In genomic region chr11:103354033-103354432, GRCm38 (mm10) we compare ENCODE assay signal across 26 mouse cellular contexts. TPM values are rescaled to one million over a fixed set of nuclear protein-coding genes. Genes with fewer than 3 reads are reported as not detected.
DNase-seq lines count a peak whose midpoint lies in the region; ATAC-seq and TF ChIP-seq lines count a peak whose summit lies in the region.
"Had no signal": no experiment of that assay in that cellular context is flagged by ENCODE, and none has a peak within 500 bp of the region (broad histone marks: within the 10 kb centered on the region; RNA-seq: fewer than 3 reads in every experiment).

No protein-coding gene starts in this region.

- no peak for ATAC-seq in kidney, embryonic 15.5 days (replicated peaks; ENCODE audit: low FRiP score)
- ATAC-seq in hematopoietic stem cell, adult 5-6 weeks (replicated peaks in 1 of 2; ENCODE audit: insufficient read depth in 1 of 2, low FRiP score in 2 of 2, low TSS enrichment in 1 of 2, low read depth in 1 of 2, poor library complexity in 2 of 2, severe bottlenecking in 2 of 2): peak; percentile 67 to 79; a peak in 3 of 4 replicates
- ATAC-seq: forebrain, postnatal 0 days; hindbrain, embryonic 16.5 days; liver, embryonic 12.5 days; liver, postnatal 0 days had no signal

- peaks cover 8% of the 10 kb centered on the region for H3K9me3 ChIP-seq in kidney, embryonic 15.5 days (replicated peaks)
- peaks cover 30% of the 10 kb centered on the region for H3K9me3 ChIP-seq in CH12.LX (replicated peaks; ENCODE audit: low read length)

- H3K4me3 ChIP-seq in kidney, embryonic 15.5 days (replicated peaks): no peak overlapping the region
- no peak overlapping the region for H3K4me3 ChIP-seq in CH12.LX (replicated peaks in 1 of 3; ENCODE audit: low read depth in 2 of 3, low read length in 2 of 3, poor library complexity in 1 of 3)
- H3K4me3 ChIP-seq: embryonic facial prominence, embryonic 13.5 days; heart, adult 2 months; heart, embryonic 12.5 days; liver, embryonic 12.5 days had no signal

- no peak for TF ChIP-seq POLR2A in CH12.LX (IDR thresholded peaks at IDR 0.05; ENCODE audit: low read depth, low read length)

- H3K36me3 ChIP-seq in kidney, embryonic 15.5 days: peaks cover 16% of the 10 kb centered on the region
- peaks cover 4 to 32% of the 10 kb centered on the region in 2 experiments for H3K36me3 ChIP-seq in CH12.LX (replicated peaks in 1 of 2; ENCODE audit: control insufficient read depth in 1 of 2, insufficient read depth in 1 of 2, low read length in 1 of 2)
- peaks cover 1% of the 10 kb centered on the region; the same call in 1 of the 2 replicates for H3K36me3 ChIP-seq in splenic B cell, adult 2 months (ENCODE audit: control insufficient read depth, insufficient read depth, low read length, poor library complexity, severe bottlenecking)
- H3K36me3 ChIP-seq: embryonic facial prominence, embryonic 13.5 days had no signal

- no peak for DNase-seq in kidney, adult 9 months
- DNase-seq in CH12.LX (ENCODE audit: extremely low read depth): peak; percentile 93
- peak; percentile 58 for DNase-seq in splenic B cell, adult 2 months (ENCODE audit: low read depth, low spot score)
- DNase-seq in right cerebral cortex, postnatal 10 days (ENCODE audit: low spot score in 2 of 2): no peak
- DNase-seq in spleen, adult 12 weeks (ENCODE audit: low spot score): no peak
- DNase-seq: adrenal gland, postnatal 10 days; cerebellum, adult 11 months; cerebellum, adult 9-10 months; cerebellum, postnatal 36 days; embryo, embryonic 11 days; forebrain, postnatal 0 days; heart, adult 2 months; heart, postnatal 14 days; kidney, postnatal 4 days; layer of hippocampus, postnatal 36 days; left cerebral cortex, postnatal 4 days; liver, postnatal 0 days; midbrain, embryonic 14.5 days; thymus, postnatal 14 days had no signal

- H3K9ac ChIP-seq in kidney, embryonic 15.5 days: no peak overlapping the region
- no peak overlapping the region for H3K9ac ChIP-seq in CH12.LX (ENCODE audit: insufficient read depth, low read depth)
- H3K9ac ChIP-seq: embryonic facial prominence, embryonic 13.5 days; forebrain, postnatal 0 days; heart, embryonic 12.5 days; liver, embryonic 12.5 days; liver, postnatal 0 days had no signal

- dilution Hi-C loops in CH12.LX (cut with MboI; ENCODE audit: extremely low pct_ligation_motif_present, extremely low pct_unique_long_range_greater_than_20kb, low sequenced_read_pairs): no loop called here

- 0 out of 2 replicates have a peak, but pooled peaks cover 5% of the 10 kb centered on the region for H3K27me3 ChIP-seq in kidney, embryonic 15.5 days
- no peaks in the 10 kb centered on the region for H3K27me3 ChIP-seq in CH12.LX (replicated peaks)
- H3K27me3 ChIP-seq in splenic B cell, adult 2 months (ENCODE audit: control insufficient read depth, insufficient read depth, low read length, poor library complexity, severe bottlenecking): no peaks in the 10 kb centered on the region

- peak overlapping the region; percentile 28; the same call in 1 of the 2 replicates for H3K27ac ChIP-seq in kidney, embryonic 15.5 days
- H3K27ac ChIP-seq in CH12.LX (ENCODE audit: insufficient read depth, low read depth): peak overlapping the region; percentile 27; the same call in 1 of the 2 replicates
- H3K27ac ChIP-seq: heart, adult 2 months; liver, embryonic 12.5 days; macrophage had no signal

- WGBS in kidney, embryonic 15.5 days: 65% methylated on average over 3 of the region's 3 CpGs

- H3K4me2 ChIP-seq in kidney, embryonic 15.5 days: no peak overlapping the region
- peak overlapping the region; percentile 63 for H3K4me2 ChIP-seq in CH12.LX (ENCODE audit: insufficient read depth, low read depth, poor library complexity, severe bottlenecking)
- H3K4me2 ChIP-seq: embryonic facial prominence, embryonic 13.5 days; heart, embryonic 12.5 days; liver, embryonic 12.5 days had no signal

- TF ChIP-seq EP300 in CH12.LX (IDR thresholded peaks at IDR 0.05; ENCODE audit: low read length): peak; percentile 99

- peaks cover 38% of the 10 kb centered on the region for H3K4me1 ChIP-seq in kidney, embryonic 15.5 days
- H3K4me1 ChIP-seq in CH12.LX (ENCODE audit: control insufficient read depth in 1 of 2, insufficient read depth in 2 of 2): peaks cover 21 to 62% of the 10 kb centered on the region in 2 experiments

- no peak for TF ChIP-seq CTCF in CH12.LX (conservative IDR thresholded peaks at IDR 0.05 in 1 of 2, IDR thresholded peaks at IDR 0.05 in 1 of 2; ENCODE audit: low read depth in 2 of 2, low read length in 2 of 2)

- in situ Hi-C loops in CH12.LX (cut with MboI; ENCODE audit: low pct_ligation_motif_present, low pct_unique_long_range_greater_than_20kb, low sequenced_read_pairs): no loop called here

- H3K79me2 ChIP-seq in CH12.LX (replicated peaks; ENCODE audit: control insufficient read depth, extremely low read depth, insufficient read depth, poor library complexity, severe bottlenecking): no peaks in the 10 kb centered on the region

- no peak; the same call in 1 of the 2 replicates for TF ChIP-seq RAD21 in CH12.LX (IDR thresholded peaks at IDR 0.05; ENCODE audit: low read depth, low read length)

TF ChIP-seq in CH12.LX, 34 proteins besides CTCF, POLR2A, EP300 and RAD21:
- TF ChIP-seq HCFC1 (IDR thresholded peaks at IDR 0.05; ENCODE audit: low read depth, low read length) (0 out of 2 replicates have a peak, but pooled peaks have one; percentile 16), E2F4 (IDR thresholded peaks at IDR 0.05; ENCODE audit: insufficient replicate concordance, low read depth, low read length) (no peak), CHD1 (IDR thresholded peaks at IDR 0.05; ENCODE audit: low read depth, low read length) (0 out of 2 replicates have a peak, but pooled peaks have one; percentile 40), UBTF (IDR thresholded peaks at IDR 0.05; ENCODE audit: low read depth, low read length) (no peak), KAT2A (IDR thresholded peaks at IDR 0.05; ENCODE audit: insufficient replicate concordance, low read length) (0 out of 2 replicates have a peak, but pooled peaks have one; percentile 61), CHD2 (IDR thresholded peaks at IDR 0.05; ENCODE audit: low read length) (peak; percentile 82; the same call in 1 of the 2 replicates), JUND (conservative IDR thresholded peaks at IDR 0.05; ENCODE audit: low read depth, low read length) (peak; percentile 98), BHLHE40 (IDR thresholded peaks at IDR 0.05; ENCODE audit: low read depth, low read length) (peak; percentile 78), GABPA (IDR thresholded peaks at IDR 0.05; ENCODE audit: insufficient replicate concordance, low read depth, low read length) (no peak), ZMIZ1 (IDR thresholded peaks at IDR 0.05; ENCODE audit: low read depth, low read length) (no peak), POLR2AphosphoS2 (IDR thresholded peaks at IDR 0.05; ENCODE audit: low read depth, low read length) (no peak), NRF1 (IDR thresholded peaks at IDR 0.05; ENCODE audit: low read depth, low read length) (no peak), TBP (conservative IDR thresholded peaks at IDR 0.05; ENCODE audit: low read depth, low read length) (0 out of 2 replicates have a peak, but pooled peaks have one; percentile 26), SIN3A (IDR thresholded peaks at IDR 0.05; ENCODE audit: low read length) (peak; percentile 94), ZNF384 (IDR thresholded peaks at IDR 0.05; ENCODE audit: low read depth, low read length) (no peak; the same call in 1 of the 2 replicates), RCOR1 (conservative IDR thresholded peaks at IDR 0.05; ENCODE audit: low read depth, low read length) (peak; percentile 96), ZC3H11A (IDR thresholded peaks at IDR 0.05; ENCODE audit: low read depth, low read length) (no peak), MAFK (IDR thresholded peaks at IDR 0.05; ENCODE audit: insufficient replicate concordance, low read length) (peak; percentile 82), SMC3 (IDR thresholded peaks at IDR 0.05; ENCODE audit: low read depth, low read length) (peak; percentile 16; the same call in 1 of the 2 replicates), USF1 (IDR thresholded peaks at IDR 0.05; ENCODE audit: low read depth, low read length) (no peak), USF2 (conservative IDR thresholded peaks at IDR 0.05; ENCODE audit: low read depth, low read length) (no peak; the same call in 1 of the 2 replicates), MXI1 (IDR thresholded peaks at IDR 0.05; ENCODE audit: low read depth, low read length) (peak; percentile 40), MEF2A (IDR thresholded peaks at IDR 0.05; ENCODE audit: borderline replicate concordance, low read depth, low read length) (peak; percentile 86), MYC (IDR thresholded peaks at IDR 0.05; ENCODE audit: low read depth, low read length) (peak; percentile 88), NELFE (IDR thresholded peaks at IDR 0.05; ENCODE audit: low read depth, low read length) (no peak), PAX5 (IDR thresholded peaks at IDR 0.05; ENCODE audit: low read length) (no peak), MAX (IDR thresholded peaks at IDR 0.05; ENCODE audit: low read length) (peak; percentile 75), ETS1 (conservative IDR thresholded peaks at IDR 0.05; ENCODE audit: low read depth, low read length) (peak; percentile 99), MAZ (IDR thresholded peaks at IDR 0.05; ENCODE audit: low read depth, low read length) (peak; percentile 78; the same call in 1 of the 2 replicates), ELF1 (IDR thresholded peaks at IDR 0.05; ENCODE audit: low read depth, low read length) (peak; percentile 63; the same call in 1 of the 2 replicates), IRF4 (IDR thresholded peaks at IDR 0.05; ENCODE audit: low read depth, low read length) (peak; percentile 92), ZKSCAN1 (IDR thresholded peaks at IDR 0.05; ENCODE audit: borderline replicate concordance, low read depth, low read length) (no peak), TCF12 (IDR thresholded peaks at IDR 0.05; ENCODE audit: low read depth, low read length) (peak; percentile 76), JUN (IDR thresholded peaks at IDR 0.05; ENCODE audit: insufficient read depth, low read depth, low read length) (peak; percentile 99)

RNA-seq across cellular contexts. Expression of gene Arhgap27, which starts 9.5 kb away (rescaled TPM):
- polyA plus RNA-seq in kidney, embryonic 15.5 days (2015; fragmentation: Nextera tagmentation; extraction: Ambion mirVana): 15.8 and 17.2 TPM in 2 replicates
- 24.4 and 26.1 TPM in 2 replicates for total RNA-seq in CH12.LX (2012; rRNA removed)
- 11.4 and 11.8 TPM in 2 replicates for total RNA-seq in CH12.LX (2014; rRNA removed)
- 26.7 and 30.9 TPM in 2 replicates for polyA plus RNA-seq in CH12.LX (2012; ENCODE audit: insufficient read length, low read depth)
- 21.3 and 21.5 TPM in 2 replicates for total RNA-seq in hematopoietic stem cell, adult 5-6 weeks (2017)

RNA-seq across cellular contexts. Expression of gene Plekhm1, which starts 58.5 kb away (rescaled TPM):
- polyA plus RNA-seq in kidney, embryonic 15.5 days (2015; fragmentation: Nextera tagmentation; extraction: Ambion mirVana): 7.4 and 8.2 TPM in 2 replicates
- 5.3 and 5.4 TPM in 2 replicates for total RNA-seq in CH12.LX (2012; rRNA removed)
- total RNA-seq in CH12.LX (2014; rRNA removed): 2.7 and 3.5 TPM in 2 replicates
- polyA plus RNA-seq in CH12.LX (2012; ENCODE audit: insufficient read length, low read depth): 18.3 and 23.2 TPM in 2 replicates
- total RNA-seq in hematopoietic stem cell, adult 5-6 weeks (2017): 4.0 and 5.1 TPM in 2 replicates

Comparison
In these comparisons a context has a peak if more than half of its experiments do, and no peak if none do; other contexts are left out.
1. DNase-seq: peak in CH12.LX (single experiment) and splenic B cell, adult 2 months (single experiment); none in kidney, adult 9 months (single experiment), right cerebral cortex, postnatal 10 days (0 of 2) and spleen, adult 12 weeks (single experiment).